Mouse (Mus musculus): ENCODE measurements around the gene Polh.

The Polh gene

DNA sequence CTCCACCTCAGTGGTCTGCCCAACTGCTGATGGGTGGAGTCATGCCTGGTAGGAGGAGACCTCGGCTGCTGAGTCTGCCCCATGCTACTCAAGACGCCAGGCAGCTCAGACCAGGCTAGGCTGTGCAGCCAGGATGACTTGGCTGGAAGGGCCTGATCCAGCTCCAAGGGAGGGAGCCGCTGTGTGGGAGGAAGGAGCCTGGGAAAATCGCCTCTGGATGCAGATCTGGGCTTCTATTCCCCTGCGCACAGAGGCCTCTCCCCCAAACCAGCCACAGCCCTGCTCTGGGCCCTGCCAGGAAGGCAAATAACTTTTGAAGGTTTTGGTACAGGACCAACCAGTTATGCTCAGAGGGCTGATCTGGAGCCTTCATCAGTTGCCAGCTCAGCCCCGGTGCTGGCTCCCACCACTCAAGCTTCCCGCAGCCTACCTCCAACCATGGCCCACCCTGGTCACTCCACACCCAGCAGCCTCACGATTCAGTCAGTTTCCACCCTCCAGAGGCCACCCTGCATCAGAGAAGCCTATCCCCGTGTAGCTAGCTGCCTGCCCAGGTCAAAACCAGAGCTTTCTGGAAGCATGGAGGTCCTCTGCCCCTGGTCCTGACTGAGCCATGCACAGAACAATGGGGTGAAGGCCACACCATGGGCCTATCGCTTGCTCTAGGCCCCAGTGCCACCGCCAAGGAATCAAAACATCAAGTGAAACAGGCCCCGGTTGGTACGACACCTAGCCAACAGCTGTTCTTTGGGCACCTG, 72.5 kb downstream of the Polh start:
- no peak for DNase-seq

DNA sequence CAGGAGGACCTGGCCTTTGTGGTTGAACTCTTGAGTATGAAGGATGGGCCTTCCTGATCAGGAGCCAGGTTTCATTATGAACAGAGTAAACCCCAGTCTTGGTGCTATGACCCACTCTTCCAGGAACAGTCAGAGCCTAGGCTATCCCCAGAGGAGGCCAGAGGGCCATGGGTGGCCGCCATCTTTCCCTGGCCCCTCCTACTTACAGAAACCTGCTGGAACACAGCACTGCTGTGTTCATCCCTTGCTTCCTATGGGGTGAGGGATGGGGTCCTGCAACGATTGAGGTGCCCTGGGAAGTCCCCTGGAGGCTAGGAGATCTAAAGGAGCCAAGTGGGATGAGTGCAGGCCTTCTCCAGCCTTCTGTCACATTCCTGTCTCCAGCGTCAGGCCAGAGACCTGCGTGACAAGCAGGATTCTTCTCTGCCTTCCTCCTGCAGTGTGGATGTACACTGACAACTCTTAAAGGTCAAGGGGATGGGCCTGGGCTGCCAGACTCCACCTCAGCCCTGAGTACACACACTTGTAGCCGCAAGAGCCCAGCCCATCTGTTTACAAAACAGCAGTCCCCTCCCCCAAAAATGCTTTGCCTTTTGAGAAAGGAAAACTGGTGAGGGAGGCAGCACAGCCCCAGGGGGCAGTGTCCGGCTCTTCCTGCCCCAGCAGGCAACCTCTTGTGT, 74.5 kb downstream of the Polh start:
- DNase-seq: no peak

DNA sequence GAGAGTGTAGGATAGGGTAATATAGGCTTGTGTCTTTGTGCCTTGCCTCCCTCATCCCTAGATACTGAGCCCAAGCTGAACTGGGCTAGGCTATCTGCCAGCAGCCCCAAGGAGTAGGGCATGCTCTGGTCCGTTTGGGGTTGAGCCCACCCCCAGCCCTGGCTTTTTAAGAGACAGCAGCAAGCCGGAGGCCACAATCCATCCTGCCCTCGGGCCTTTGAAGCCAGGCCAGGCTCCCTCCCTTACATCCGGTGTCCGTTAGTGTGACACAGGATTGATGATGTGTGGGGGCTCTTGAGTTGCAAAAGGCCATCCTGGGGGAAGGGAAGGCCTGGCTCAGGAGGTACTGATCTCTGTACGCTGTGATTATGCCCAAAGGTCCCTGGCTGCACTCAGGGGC, 75.8 kb downstream of the Polh start:
- DNase-seq: no peak

DNA sequence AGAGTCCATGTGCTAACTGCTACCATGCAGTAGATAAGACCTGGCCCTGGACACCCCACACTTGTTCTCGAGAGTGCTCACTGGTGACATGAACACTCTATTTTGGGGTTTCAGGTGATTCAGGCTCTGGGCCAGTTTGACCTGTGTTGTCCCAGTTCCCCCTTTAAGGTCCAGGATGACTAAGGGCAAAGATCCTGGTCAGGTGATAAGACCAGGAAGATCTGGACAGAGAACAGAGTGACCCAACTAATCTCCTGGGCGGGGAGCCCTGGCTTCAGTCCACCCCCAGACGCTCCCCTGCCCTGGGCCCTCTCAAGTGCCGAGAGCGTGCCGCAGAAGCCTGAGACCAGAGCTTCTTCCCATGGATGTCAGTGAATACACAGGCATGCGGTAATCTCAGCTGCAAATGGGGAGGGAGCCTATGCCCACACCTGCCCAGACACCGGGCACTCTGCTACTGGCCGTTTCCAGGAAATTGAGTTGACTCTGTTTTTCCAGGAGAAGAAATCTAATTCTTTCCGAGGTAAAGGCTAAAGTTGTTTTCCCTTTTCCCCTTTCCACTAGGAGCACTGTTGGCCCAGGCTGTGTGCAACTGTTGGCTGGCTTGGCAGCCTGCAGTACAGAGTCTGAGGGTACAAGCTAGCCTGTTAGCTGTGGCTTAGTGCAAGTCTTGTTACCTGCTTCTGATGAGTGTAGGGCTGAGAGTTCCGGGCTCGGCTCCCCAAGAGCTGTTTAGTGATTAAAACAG, 78.3 kb downstream of the Polh start:
- DNase-seq: no peak

GRCm38 (mm10) chr17:46123285-46123684, 79.2 kb downstream of the Polh start:
- DNase-seq: no peak

- no peak for DNase-seq
Observed at GRCm38 (mm10) chr17:46122791-46123190, 79.7 kb downstream of the Polh start.
